Mouse (Mus musculus) kidney, adult 10 weeks (tissue): Measurements from ENCODE around the gene Krtap21-1. TPM values are rescaled to one million over a fixed set of nuclear protein-coding genes. Genes with fewer than 3 reads are reported as not detected.

Experiments
- polyA plus RNA-seq: library from polyadenylated mRNA; stranded (reverse); fragments of 350-450 nt; fragmentation: Illumina TruSeq; extraction: RNeasy Lipid Tissue Mini Kit (QIAGEN cat#74804); gene quantifications from one replicate; pipeline ENCODE4 v1.2.3, GENCODE M21; 2014; ENCODE audit warnings: low read depth, low replicate concordance

The Krtap21-1 gene
- not detected for polyA plus RNA-seq

GRCm38 (mm10) chr16:89403768-89404167 is at the start of gene Krtap21-1:
Gene Krtap21-1, minus strand, starts transcription at chr16:89403868.

GRCm38 (mm10) chr16:89420011-89420410 is 16.3 kb upstream of the Krtap21-1 start, which contains the start of gene Krtap6-2:
Gene Krtap6-2, minus strand, starts transcription at chr16:89420111.

Other genes with a start within 250 kb of the Krtap21-1 start
- not detected for gene Gm9789, start 245.9 kb downstream of the Krtap21-1 start, polyA plus RNA-seq
- gene Gm7735, start 234.4 kb downstream of the Krtap21-1 start, polyA plus RNA-seq, result not detected
- not detected for gene 1110057P08Rik, start 229.1 kb downstream of the Krtap21-1 start, polyA plus RNA-seq
- gene Krtap20-2, start 198.0 kb downstream of the Krtap21-1 start, polyA plus RNA-seq, result not detected
- gene Krtap6-2, start 16.2 kb upstream of the Krtap21-1 start, polyA plus RNA-seq, result not detected
- gene Krtap8-1, start 84.1 kb upstream of the Krtap21-1 start, polyA plus RNA-seq, result not detected
- not detected for gene Krtap7-1, start 104.5 kb upstream of the Krtap21-1 start, polyA plus RNA-seq
- gene Krtap11-1, start 167.3 kb upstream of the Krtap21-1 start, polyA plus RNA-seq, result not detected